Mouse (Mus musculus) cerebellum, adult 9-10 months (tissue): Measurements from ENCODE around the gene Ube4b.
"Not testable (repeated sequence)": the region's sequence is repeated elsewhere in the genome, so short reads cannot be mapped to it uniquely, and the experiment has no call there.

Source experiments
- DNase-seq: peaks from one replicate; pipeline ENCODE4 v3.0.0; 2022

Gene Ube4b

DNA sequence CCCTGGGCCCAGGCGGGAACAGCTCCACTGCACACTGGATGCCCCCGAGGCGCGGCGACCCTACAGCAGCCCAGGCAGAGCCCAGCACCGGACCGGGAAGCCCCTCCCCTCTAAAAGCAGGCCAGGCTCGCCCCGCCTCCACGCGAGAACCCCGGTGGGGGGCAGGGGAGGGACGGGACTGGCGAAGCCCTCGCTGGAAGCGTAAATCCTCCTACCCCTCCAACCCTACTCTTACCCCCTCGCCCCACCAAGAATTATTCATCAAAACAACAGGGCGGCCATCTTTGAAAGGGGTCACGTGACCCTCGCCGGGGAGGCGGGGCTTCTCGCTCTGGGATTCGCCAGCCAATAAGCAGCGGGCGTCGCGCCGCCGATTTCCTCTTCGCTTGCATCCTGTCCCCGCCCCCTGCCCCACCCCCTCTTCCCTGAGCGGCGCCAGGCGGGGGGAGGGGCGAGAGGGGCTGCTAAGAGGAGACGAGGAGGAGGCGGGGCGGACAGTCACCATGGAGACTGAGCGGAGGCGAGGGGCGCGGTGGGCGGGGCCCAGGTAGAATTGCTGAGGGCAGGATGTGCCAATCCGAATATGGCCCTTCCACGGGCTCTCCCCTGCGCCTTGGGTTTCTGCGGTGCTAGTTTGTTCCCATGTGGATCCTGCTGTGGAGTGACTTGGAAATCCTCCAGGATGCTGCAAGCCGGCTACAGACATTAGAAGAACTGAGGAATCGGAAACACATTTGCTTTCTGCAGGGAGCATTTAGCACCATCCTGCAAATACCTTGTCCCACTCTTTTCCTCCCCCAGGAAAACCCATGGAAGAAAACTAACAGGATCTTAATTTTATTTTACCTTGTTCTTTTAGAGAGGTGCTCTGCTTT lies at the start of gene Ube4b:
Ube4b (minus strand) TSS at position 425 of the 875 bp plus-strand sequence.
- DNase-seq: peak; percentile 97

DNA sequence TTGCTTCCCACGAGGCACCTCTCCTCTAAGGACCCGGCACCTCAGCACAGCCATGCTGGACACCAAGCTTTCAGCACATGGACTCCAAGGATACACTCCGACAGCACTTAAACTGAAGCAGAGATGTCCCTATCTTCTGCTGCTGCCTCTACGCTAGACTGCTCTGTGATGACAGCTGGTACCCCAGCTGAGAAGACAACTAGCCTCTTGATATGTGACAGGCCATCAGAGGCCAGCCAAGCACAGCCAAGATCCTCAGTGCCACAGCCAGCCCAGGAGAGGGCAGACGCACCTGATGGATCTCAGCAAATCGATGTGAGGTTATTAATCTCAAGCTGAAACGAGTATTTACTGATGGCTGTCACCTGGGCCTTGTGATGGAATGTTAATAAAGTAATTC lies 48.5 kb upstream of the Ube4b start:
- no peak for DNase-seq

DNA sequence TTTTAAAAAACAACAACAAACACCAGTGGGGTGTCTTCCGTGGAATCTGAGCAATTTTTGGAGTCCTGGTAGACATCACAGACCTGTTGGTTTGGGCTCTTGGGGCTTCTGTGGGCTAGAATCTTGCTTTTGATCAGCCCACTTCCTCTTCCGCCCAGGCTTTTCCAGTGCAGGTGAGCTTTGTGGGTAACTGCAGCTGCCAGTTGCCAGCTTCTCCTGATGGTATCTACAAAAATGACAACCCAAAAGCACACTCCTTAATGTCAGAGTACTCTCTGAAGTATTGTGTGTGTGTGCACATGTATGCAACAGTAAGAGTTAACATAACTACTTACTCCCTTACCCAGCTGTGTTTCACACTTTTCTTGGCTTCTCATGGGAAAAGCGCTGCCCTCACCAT lies 43.0 kb upstream of the Ube4b start:
- no peak for DNase-seq

DNA sequence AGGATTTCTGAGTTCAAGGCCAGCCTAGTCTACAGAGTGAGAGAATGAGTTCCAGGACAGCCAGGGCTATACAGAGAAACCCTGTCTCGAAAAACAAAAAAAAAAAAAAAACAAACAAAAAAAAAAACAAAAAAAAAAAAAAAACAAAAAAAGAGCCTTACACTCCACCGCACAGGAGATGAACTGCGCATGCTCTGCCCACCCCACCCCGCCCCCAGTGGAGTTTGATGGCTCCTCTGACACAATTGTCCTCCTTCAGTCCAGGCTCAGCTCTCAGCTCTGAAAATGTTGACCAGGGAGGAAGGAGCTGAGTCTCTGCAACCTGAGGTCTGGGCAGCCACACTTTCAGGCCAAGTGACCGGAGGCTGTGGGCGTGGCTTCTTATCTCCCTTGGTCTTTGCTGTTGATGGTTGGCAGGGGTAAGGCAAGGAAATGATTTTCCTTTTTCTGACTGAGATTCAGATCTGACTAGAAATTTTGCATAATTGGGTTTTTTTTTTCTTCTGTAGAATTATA lies 36.9 kb upstream of the Ube4b start:
- no peak for DNase-seq

DNA sequence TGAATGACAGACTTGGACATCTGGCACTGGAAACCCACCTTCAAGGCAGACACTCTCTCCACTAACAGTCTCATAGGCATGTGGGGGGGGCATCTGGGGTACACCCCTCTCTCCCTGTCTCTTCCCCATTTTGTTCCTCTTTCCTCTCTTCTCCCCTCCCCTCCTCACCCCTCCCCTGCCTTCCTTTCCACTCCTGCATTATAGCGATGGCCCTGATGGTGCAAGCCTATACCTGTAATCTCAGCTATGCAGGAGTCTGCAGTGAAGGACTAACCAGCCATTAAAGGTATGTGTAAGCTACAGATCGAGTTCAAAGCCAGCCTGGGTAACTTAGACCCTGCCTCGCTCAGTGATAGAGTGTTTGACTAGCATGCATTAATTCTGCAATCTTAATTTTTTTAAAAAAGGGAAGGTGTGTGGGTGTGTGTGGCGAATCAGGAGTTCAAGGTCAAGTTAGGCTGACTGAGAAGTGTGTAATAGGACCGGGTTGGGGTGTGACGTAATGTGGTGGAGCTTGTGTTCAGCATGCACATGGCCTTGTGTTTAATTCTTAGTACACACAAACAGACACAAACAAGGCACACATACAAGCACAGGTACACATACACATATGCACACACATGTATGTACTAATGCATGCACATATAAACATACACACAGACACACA lies 35.9 kb upstream of the Ube4b start:
- no peak for DNase-seq

DNA sequence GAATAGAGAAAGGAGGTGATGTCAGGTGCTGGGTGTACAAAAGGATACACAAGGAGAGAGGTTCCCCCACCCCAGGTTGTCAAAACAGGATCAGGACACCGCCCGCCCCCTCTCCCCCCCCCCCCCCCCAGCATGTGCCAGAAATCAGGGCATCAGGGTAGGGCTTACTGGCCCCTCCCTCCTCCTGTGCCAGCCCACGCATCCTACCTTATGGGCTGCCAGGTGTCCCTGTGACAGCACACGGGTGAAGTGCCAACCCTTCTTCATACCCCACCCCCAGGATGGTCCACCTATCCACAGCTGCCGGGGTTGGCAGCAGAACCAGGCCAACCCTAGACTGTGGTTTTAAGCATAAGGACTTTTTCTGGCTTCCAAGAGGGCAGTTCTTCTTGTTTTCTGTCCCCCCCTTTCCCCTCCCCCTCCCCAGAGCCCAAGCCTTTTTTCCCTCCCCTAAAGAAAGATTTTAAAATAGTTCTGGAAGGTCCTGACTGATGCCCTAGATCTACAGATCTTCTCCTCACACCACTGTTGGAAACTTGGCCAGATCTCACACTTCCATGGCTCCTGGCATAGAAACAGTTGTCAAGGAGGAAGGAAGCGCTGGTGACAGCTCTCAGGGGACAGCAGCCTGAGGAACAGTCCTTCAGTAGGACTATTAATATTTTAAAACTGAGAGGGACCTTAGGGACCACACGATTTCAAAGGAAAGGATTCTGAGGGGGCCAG lies 35.2 kb upstream of the Ube4b start:
- DNase-seq: peak; percentile 82

DNA sequence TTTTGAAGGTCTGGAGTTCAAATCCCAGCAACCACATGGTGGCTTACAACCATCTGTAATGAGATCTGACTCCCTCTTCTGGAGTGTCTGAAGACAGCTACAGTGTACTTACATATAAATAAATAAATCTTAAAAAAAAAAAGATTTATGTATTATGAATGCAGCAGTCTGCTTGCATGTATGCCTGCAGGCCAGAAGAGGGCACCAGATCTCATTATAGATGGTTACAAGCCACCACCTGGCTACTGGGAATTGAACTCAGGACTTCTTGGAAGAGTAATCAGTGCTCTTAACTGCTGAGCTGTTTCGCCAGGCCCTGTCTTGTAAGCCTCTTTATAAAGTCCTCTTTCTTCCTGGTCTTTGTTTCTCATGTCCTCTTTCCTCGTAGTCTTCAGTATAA lies 33.9 kb upstream of the Ube4b start:
- not testable (repeated sequence) for DNase-seq

DNA sequence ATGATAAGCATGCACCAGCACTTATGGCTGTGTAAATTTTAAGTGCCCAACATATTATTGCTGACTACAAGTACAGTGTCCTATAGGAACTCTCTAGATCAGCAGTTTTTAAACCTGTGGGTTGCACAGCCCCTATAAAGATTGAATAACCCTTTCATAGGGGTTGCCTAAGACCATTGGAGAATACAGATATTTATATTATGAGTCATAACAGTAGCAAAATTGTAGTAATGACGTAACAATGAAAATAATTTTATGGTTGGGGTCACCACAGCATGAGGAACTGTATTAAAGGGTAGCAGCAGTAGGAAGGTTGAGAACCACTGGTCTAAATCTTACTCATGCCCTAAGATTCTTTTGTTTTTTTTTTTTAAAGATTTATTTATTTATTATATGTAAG lies 32.9 kb upstream of the Ube4b start:
- no peak for DNase-seq

DNA sequence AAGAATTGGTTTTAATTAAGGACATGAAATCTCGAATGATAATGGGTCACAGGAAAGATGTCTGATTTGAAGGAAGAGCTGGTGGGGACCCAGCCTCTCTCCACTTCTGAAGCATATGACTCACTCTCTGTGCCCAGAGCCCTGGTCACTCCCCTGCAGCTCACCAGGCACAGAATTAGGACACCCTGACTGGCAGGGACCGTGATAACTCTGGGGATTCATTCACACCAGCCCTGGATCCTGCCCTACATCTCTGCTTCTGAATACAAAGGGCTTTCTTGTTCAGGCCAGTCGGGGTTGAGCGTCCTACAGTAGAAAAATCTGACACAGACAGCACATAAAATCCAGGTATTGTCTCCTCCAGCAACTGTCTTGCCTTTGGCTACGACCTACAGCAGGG lies 32.0 kb upstream of the Ube4b start:
- DNase-seq: no peak

DNA sequence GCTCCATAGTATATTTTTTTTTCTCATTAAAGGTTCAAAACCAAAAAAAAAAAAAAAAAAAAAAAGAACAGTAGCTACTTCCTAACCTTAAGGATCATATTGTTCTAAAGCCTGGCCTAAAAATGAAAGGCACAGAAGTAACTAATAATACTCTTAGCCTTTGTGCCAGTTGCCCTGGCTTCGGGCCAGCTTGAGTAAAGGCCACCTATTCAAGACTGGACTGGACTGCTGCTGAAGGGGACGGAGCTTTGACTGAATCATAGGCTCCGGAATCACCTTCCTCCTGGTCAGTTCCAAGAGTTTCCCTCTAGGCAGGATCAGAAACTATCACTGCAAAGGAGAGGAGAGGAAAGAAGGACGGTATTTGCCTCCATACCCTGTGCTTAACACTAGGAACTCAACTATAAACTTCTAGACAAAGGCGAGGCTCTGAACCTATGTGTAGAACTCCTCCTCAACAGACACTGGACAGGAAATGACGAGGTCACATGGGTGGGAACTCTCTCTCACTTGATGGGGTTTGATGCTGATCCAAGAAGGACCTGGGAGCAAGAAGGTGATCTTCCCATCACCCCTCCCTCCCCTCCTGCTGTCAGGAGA lies 31.4 kb upstream of the Ube4b start:
- DNase-seq: no peak

DNA sequence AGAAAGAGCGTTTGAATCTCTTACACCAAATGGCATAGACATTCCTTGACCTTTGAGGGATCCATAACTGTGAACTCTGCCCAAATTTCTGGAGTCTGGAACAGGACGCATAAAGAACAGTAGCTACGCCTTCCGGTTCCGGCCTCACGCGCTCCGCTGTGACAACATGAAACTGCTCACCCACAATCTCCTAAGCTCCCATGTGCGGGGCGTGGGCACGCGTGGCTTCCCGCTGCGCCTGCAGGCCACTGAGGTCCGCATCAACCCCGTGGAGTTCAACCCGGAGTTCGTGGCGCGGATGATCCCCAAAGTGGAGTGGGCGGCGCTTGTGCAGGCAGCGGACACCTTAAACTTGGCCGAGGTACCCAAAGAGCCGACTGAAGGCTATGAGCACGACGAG lies 30.6 kb upstream of the Ube4b start:
- not testable (repeated sequence) for DNase-seq

DNA sequence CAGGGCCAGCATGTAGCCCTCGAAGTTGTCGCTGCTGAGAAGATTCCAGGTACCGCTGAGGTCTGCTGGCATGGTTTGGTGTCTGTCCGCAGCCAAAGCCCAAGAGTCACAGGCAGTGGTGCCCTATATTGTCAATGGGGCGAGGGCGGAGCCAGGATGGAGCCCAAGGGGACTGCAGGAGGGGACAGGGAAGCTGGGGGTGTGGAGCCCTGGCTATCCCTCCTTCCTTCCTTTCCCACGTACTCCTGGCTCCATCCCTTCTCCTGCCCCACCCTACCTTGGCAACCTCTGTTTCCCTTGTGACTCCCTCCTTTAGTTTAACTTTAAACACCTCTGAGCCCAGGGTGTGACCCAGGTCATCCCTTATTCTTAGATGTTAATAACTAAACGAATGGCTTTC lies 28.3 kb upstream of the Ube4b start, which contains the start of gene Rbp7:
Rbp7 (minus strand) TSS at position 100 of the 400 bp plus-strand sequence.
- DNase-seq: no peak

DNA sequence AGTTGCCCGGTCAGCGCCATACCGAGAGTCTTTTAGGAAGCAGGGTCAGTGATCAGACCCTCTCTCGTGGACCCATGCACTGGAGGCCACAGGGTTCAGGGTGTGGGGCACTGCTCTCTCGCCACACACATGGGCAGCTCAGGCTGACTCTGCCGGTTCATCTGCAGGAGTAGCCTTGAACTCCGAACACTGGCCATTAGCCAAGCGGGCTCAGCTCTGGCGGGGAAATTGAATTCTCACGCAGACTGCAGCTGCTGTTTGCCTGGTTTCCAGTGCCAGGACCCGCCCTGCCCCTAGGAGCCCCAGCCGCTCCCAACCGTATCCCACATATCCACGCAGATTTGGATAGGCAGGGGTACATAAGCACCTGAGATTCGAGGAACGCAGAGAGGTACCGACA lies 27.7 kb upstream of the Ube4b start:
- no peak for DNase-seq

DNA sequence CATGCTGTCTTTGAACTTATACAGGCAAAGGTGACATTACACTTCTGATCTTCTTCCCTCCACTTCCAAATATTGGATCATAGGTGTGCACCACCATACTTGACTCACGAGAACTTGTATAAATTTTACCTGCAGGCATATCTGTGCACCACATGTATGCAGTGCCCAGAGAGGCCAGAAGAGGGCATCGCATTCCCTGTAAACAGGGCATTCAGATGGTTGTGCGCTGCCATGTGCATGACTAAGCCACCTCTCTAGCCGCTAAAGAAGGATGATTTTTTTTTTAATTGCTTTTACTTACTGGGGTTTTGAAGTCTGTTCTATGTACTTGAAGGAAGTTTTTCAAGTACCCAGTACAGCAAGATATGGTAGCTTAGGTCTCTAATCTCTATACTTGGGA lies 27.1 kb upstream of the Ube4b start:
- no peak for DNase-seq

DNA sequence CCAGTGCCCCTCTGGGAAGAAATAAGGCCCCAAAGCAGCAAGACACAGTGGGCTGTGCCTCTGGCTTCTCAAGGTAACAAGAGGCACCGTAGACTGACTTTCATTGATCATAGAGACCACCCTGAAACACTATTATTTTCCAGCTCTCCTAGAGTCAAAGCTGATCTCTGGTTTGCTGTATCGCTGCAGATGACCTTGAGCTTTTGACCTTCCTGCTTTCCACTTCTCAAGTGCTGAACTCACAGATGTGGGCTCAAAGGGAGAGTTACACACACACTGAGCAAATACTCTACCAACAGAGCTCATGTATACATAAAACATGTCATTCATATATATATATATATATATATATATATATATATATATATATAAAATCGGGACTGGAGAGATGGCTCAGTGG lies 24.1 kb upstream of the Ube4b start:
- DNase-seq: no peak

DNA sequence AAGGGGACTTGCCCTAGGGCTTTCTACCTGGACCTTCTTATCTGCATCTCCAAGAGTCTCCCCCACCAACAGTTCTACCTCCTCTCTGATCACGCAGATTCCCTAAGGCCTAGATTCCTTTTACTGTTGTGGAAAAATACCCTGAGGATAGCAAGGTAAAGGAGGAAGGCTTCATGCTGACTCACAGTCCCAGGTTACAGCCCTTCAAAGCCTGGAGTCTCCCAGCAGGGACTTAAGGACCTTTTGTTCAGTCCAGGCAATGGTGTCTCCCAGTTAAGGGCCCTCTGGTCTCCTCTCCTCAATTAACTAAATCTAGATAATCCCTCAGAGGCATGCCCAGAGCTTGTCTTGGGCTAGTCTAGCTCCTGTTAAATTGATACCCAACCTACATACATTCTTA lies 19.8 kb upstream of the Ube4b start:
- DNase-seq: no peak

DNA sequence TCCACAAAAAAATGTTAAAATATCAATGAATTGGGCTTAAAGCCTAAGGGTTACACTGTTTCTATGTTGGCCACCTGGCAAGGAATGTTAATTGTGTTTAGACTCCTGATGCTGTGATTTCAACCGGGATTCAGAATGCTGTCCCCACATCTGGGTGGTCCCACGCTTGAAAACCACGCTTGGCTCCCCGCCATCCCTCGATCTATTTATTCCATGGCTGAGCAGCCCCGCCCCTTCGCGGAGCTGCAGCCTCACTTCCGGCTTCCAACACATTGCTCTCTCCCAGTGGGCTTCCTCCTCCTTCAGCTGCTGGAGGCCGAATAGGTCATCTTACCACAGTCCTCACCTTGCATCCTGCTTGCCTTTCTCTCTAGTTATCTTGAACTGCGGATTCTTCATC lies 19.3 kb upstream of the Ube4b start:
- DNase-seq: peak; percentile 64

DNA sequence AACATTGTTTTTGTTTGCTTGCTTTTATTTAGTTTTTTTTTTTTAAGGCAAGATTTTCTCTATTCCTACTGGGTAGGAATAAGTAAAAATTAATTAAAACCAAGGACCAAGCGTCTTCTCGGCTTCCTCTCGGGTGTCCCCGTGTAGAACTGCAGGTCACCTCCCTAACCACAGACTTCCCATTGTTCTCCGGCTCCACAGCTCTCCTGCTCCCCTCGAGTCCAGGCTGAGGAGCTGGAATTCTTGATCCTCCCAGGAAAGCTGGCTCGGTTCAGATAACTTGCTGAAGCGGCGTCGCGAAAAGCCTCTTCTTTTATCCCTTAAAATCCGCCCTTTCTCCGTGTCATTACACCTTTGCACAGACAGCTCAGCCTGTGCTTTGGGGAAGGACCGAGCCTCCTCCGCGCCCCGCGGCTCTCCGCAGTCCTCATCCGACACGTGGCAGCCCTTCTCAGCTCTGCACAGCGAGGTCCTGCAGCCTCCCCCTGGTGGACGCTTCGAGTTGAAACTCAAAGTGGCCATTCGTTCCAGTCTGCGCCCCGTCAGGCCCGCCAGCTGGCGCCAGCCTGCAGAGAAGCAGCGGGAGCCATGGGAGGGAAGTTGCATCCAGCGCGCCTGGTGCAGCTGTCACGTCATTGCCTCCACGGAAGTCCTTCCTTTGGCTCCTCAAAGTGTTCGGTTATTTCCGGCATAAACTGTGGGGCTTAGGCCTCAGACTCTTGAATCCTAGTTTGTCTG lies 18.6 kb upstream of the Ube4b start:
- peak; percentile 92 for DNase-seq

DNA sequence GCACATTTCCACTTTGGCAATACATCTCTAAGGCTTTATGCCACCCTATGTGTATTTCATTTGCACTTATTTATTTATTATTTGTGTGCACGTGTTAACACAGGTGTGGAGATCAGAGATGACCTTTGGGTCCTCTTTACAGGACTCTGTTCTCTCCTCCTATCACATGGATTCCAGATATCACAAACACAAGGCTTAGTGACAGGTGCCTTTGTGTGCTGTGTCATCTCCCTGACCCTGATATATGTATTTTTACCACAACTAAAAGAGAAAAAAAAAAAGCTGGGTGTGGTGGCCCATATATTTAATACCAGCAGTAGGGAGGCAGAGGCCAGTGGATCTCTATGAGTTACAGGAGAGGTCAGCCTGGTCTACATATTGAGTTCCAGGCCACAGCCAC lies 17.9 kb upstream of the Ube4b start:
- no peak for DNase-seq

DNA sequence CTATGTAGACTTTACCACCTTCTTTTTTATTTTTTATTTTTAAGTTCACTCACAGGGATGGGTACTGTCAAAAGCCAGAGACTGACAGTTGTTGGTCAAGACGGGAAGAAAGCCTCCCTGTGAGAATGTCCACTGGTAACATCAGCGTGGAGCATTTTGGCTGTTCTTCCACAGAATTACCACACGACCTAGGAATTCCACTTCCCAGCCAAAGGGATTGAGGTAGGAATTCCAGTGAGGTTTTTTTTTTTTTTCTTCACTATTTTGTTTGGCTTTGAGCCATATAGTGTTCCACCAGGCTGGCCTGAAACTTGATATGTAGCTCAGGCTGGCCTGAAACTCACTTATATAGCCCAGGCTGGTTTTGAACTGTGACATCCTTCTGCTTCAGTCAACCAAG lies 15.9 kb upstream of the Ube4b start:
- no peak for DNase-seq

DNA sequence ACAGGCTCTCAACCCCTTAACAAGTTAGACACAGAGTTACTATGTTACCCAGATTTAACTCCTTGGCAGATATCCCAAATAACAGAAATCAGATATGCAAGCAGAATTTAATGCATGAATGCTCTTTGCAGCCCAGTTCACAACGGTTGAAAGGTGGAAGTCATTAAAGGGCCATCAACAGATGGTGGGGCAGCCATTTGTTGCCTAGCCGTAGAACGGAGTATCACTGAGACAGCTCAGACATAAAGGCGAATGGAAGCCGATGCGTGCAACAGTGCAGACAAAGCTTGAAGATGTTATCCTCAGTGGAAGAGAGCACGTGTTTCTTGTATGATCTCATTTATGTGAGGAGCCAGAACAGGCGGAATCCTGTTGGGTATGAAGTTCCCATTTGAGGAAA lies 14.0 kb upstream of the Ube4b start:
- no peak for DNase-seq

DNA sequence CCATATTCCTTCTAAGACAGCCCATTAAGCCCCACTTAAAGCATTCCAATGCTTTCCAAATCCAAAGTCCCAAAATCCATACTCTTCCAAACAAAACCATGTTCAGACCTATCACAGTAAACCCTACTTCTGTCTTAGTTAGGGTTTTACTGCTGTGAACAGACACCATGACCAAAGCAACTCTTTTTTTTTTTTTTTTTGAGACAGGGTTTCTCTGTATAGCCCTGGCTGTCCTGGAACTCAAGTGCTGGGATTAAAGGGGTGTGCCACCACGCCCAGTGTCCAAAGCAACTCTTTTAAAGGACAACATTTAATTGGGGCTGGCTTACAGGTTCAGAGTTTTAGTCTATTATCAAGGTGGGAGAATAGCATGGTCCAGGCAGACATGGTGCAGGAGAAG lies 5.3 kb upstream of the Ube4b start:
- DNase-seq: not testable (repeated sequence)
